Mouse (Mus musculus) neural tube, embryonic 13.5 days (tissue): ENCODE measurements at regions not wholly inside any gene's neighbourhood (a gene's known extent, or its start where the extent isn't known, plus 50 kb on each side); places are given as distances from the start of the nearest gene placed in this dataset.

Experiments
- ATAC-seq: fragments of 200-750 bp; cut with Nextera tagmentation; 2 replicates; pipeline ENCODE4 v1.8.0; 2017; ENCODE audit warnings: low read depth, mild to moderate bottlenecking, moderate TSS enrichment, moderate library complexity
- H3K27ac ChIP-seq: fragments of 300-500 bp; sonication (generic); replicated peaks from 2 replicates; pipeline ENCODE4 v1.5.1; 2015; ENCODE audit warnings: moderate library complexity, mild to moderate bottlenecking, inconsistent platforms
- H3K27me3 ChIP-seq: fragments of 300-500 bp; sonication (generic); 2 replicates; pipeline ENCODE4 v1.6.1; 2015; ENCODE audit warnings: mild to moderate bottlenecking, inconsistent platforms
- H3K36me3 ChIP-seq: fragments of 300-500 bp; sonication (generic); 2 replicates; pipeline ENCODE4 v1.6.1; 2015; ENCODE audit warnings: mild to moderate bottlenecking, inconsistent platforms
- H3K4me1 ChIP-seq: fragments of 300-500 bp; sonication (generic); replicated peaks from 2 replicates; pipeline ENCODE4 v1.6.1; 2015; ENCODE audit warnings: inconsistent platforms
- H3K4me2 ChIP-seq: fragments of 300-500 bp; sonication (generic); 2 replicates; pipeline ENCODE4 v1.6.1; 2015; ENCODE audit warnings: inconsistent platforms, mild to moderate bottlenecking, moderate library complexity
- H3K4me3 ChIP-seq: fragments of 300-500 bp; sonication (generic); 2 replicates; pipeline ENCODE4 v1.5.1; 2015; ENCODE audit warnings: mild to moderate bottlenecking, inconsistent platforms
- H3K9ac ChIP-seq: fragments of 300-500 bp; sonication (generic); 2 replicates; pipeline ENCODE4 v1.6.1; 2015; ENCODE audit warnings: moderate library complexity, mild to moderate bottlenecking, inconsistent platforms
- H3K9me3 ChIP-seq: fragments of 300-500 bp; sonication (generic); 2 replicates; pipeline ENCODE4 v1.6.1; 2016; ENCODE audit warnings: inconsistent platforms
- whole genome bisulfite sequencing: fragments of 180-500 bp; shearing (Covaris S2); methylation state at CpG from one replicate; pipeline ENCODE4 v1.1.7; 2015; 5-methylcytosine and 5-hydroxymethylcytosine counted together

GRCm38 (mm10) chr8:30502164-30502563 lies 2926.3 kb upstream of the 5930422O12Rik start:
- ATAC-seq = no peak
- Histone ChIP-seq H3K4me1 (no peaks in the 10 kb centered on the region), H3K9me3 (no peaks in the 10 kb centered on the region), H3K27me3 (no peaks in the 10 kb centered on the region), H3K9ac (no peak overlapping the region), H3K36me3 (no peaks in the 10 kb centered on the region), H3K4me2 (no peak overlapping the region), H3K27ac (no peak overlapping the region), H3K4me3 (no peak overlapping the region)
- WGBS = 68% methylated on average over 2 of the region's 2 CpGs

- Histone ChIP-seq H3K9me3 (no peaks in the 10 kb centered on the region), H3K27ac (no peak overlapping the region), H3K4me3 (no peak overlapping the region), H3K27me3 (no peaks in the 10 kb centered on the region), H3K4me2 (no peak overlapping the region), H3K4me1 (0 out of 2 replicates have a peak, but pooled peaks cover 4% of the 10 kb centered on the region), H3K36me3 (no peaks in the 10 kb centered on the region), H3K9ac (no peak overlapping the region)
- ATAC-seq = no peak
- WGBS = 83% methylated on average over 2 of the region's 2 CpGs
Measured at GRCm38 (mm10) chr8:30511358-30511757, 2917.2 kb upstream of the 5930422O12Rik start.

GRCm38 (mm10) chr8:30522806-30523462 lies 2905.6 kb upstream of the 5930422O12Rik start:
- Histone ChIP-seq H3K4me2 (no peak overlapping the region; the same call in 1 of the 2 replicates), H3K27me3 (no peaks in the 10 kb centered on the region), H3K4me1 (peaks cover 9% of the 10 kb centered on the region; the same call in 1 of the 2 replicates), H3K4me3 (no peak overlapping the region), H3K36me3 (no peaks in the 10 kb centered on the region), H3K9ac (no peak overlapping the region), H3K9me3 (no peaks in the 10 kb centered on the region), H3K27ac (no peak overlapping the region)
- ATAC-seq = no peak
- WGBS = 59% methylated on average over 10 of the region's 10 CpGs

- H3K27me3 ChIP-seq = no peaks in the 10 kb centered on the region
- H3K9ac ChIP-seq = no peak overlapping the region
- WGBS = 38% methylated on average over 3 of the region's 3 CpGs
- no peaks in the 10 kb centered on the region for H3K36me3 ChIP-seq
- H3K9me3 ChIP-seq = no peaks in the 10 kb centered on the region
- no peak overlapping the region for H3K4me2 ChIP-seq
- no peak overlapping the region for H3K4me3 ChIP-seq
- no peaks in the 10 kb centered on the region for H3K4me1 ChIP-seq
- H3K27ac ChIP-seq = no peak overlapping the region
- ATAC-seq = no peak
Measured at GRCm38 (mm10) chr8:30532862-30533500, 2895.5 kb upstream of the 5930422O12Rik start.

GRCm38 (mm10) chr8:30533501-30533870 lies 2895.0 kb upstream of the 5930422O12Rik start:
- no peaks in the 10 kb centered on the region for H3K27me3 ChIP-seq
- no peak overlapping the region for H3K4me2 ChIP-seq
- no peak overlapping the region for H3K4me3 ChIP-seq
- H3K36me3 ChIP-seq = no peaks in the 10 kb centered on the region
- no peaks in the 10 kb centered on the region for H3K9me3 ChIP-seq
- no peak overlapping the region for H3K9ac ChIP-seq
- 56% methylated on average over 3 of the region's 3 CpGs for WGBS
- no peak for ATAC-seq
- no peaks in the 10 kb centered on the region for H3K4me1 ChIP-seq
- H3K27ac ChIP-seq = no peak overlapping the region

- H3K9me3 ChIP-seq = no peaks in the 10 kb centered on the region
- H3K36me3 ChIP-seq = no peaks in the 10 kb centered on the region
- no peak for ATAC-seq
- H3K4me3 ChIP-seq = no peak overlapping the region
- H3K4me2 ChIP-seq = no peak overlapping the region
- no peak overlapping the region for H3K9ac ChIP-seq
- H3K27ac ChIP-seq = no peak overlapping the region
- 76% methylated on average over 3 of the region's 3 CpGs for WGBS
- H3K27me3 ChIP-seq = no peaks in the 10 kb centered on the region
- H3K4me1 ChIP-seq = no peaks in the 10 kb centered on the region
Measured at GRCm38 (mm10) chr8:30535450-30535849, 2893.1 kb upstream of the 5930422O12Rik start.

- no peaks in the 10 kb centered on the region for H3K9me3 ChIP-seq
- H3K36me3 ChIP-seq = no peaks in the 10 kb centered on the region
- H3K4me2 ChIP-seq = no peak overlapping the region
- WGBS = 84% methylated on average over 1 of the region's 1 CpGs
- H3K27ac ChIP-seq = no peak overlapping the region
- no peak for ATAC-seq
- no peak overlapping the region for H3K4me3 ChIP-seq
- no peaks in the 10 kb centered on the region for H3K4me1 ChIP-seq
- H3K27me3 ChIP-seq = no peaks in the 10 kb centered on the region
- no peak overlapping the region for H3K9ac ChIP-seq
Measured at GRCm38 (mm10) chr8:30542196-30542595, 2886.3 kb upstream of the 5930422O12Rik start.

GRCm38 (mm10) chr8:30547820-30548219 lies 2880.7 kb upstream of the 5930422O12Rik start:
- Histone ChIP-seq H3K4me2 (no peak overlapping the region), H3K27me3 (no peaks in the 10 kb centered on the region), H3K36me3 (no peaks in the 10 kb centered on the region), H3K27ac (no peak overlapping the region), H3K4me1 (peaks cover 5% of the 10 kb centered on the region; the same call in 1 of the 2 replicates), H3K4me3 (no peak overlapping the region), H3K9me3 (no peaks in the 10 kb centered on the region), H3K9ac (no peak overlapping the region)
- ATAC-seq = no peak; the same call in 1 of the 2 replicates
- 24% methylated on average over 2 of the region's 2 CpGs for WGBS

- Histone ChIP-seq H3K9ac (no peak overlapping the region), H3K9me3 (no peaks in the 10 kb centered on the region), H3K4me3 (no peak overlapping the region), H3K27ac (no peak overlapping the region), H3K4me1 (peaks cover 5% of the 10 kb centered on the region; the same call in 1 of the 2 replicates), H3K36me3 (no peaks in the 10 kb centered on the region), H3K27me3 (no peaks in the 10 kb centered on the region), H3K4me2 (no peak overlapping the region)
- ATAC-seq = no peak
- 84% methylated on average over 1 of the region's 1 CpGs for WGBS
Measured at GRCm38 (mm10) chr8:30551051-30551450, 2877.5 kb upstream of the 5930422O12Rik start.

GRCm38 (mm10) chr8:30557429-30557828 lies 2871.1 kb upstream of the 5930422O12Rik start:
- H3K4me3 ChIP-seq = no peak overlapping the region
- no peaks in the 10 kb centered on the region for H3K4me1 ChIP-seq
- ATAC-seq = no peak
- H3K27ac ChIP-seq = no peak overlapping the region
- no peaks in the 10 kb centered on the region for H3K27me3 ChIP-seq
- no peak overlapping the region for H3K9ac ChIP-seq
- no peaks in the 10 kb centered on the region for H3K9me3 ChIP-seq
- no peak overlapping the region for H3K4me2 ChIP-seq
- H3K36me3 ChIP-seq = no peaks in the 10 kb centered on the region

- Histone ChIP-seq H3K4me2 (no peak overlapping the region), H3K4me1 (no peaks in the 10 kb centered on the region), H3K4me3 (no peak overlapping the region), H3K9me3 (no peaks in the 10 kb centered on the region), H3K27ac (no peak overlapping the region), H3K36me3 (no peaks in the 10 kb centered on the region), H3K9ac (no peak overlapping the region), H3K27me3 (no peaks in the 10 kb centered on the region)
- WGBS = 71% methylated on average over 8 of the region's 8 CpGs
- no peak; the same call in 1 of the 2 replicates for ATAC-seq
Measured at GRCm38 (mm10) chr8:30561323-30562207, 2866.9 kb upstream of the 5930422O12Rik start.

GRCm38 (mm10) chr8:30569799-30570198 lies 2858.7 kb upstream of the 5930422O12Rik start:
- ATAC-seq = no peak
- no peaks in the 10 kb centered on the region for H3K4me1 ChIP-seq
- no peaks in the 10 kb centered on the region for H3K9me3 ChIP-seq
- H3K36me3 ChIP-seq = no peaks in the 10 kb centered on the region
- no peak overlapping the region for H3K9ac ChIP-seq
- no peak overlapping the region for H3K4me3 ChIP-seq
- H3K27ac ChIP-seq = no peak overlapping the region
- 83% methylated on average over 3 of the region's 3 CpGs for WGBS
- no peaks in the 10 kb centered on the region for H3K27me3 ChIP-seq
- H3K4me2 ChIP-seq = no peak overlapping the region
